In genomic region chr4:120148291-120149141, GRCm38 (mm10) we compare ENCODE assay signal across 10 mouse cellular contexts. TPM values are rescaled to one million over a fixed set of nuclear protein-coding genes. Genes with fewer than 3 reads are reported as not detected.
DNase-seq lines count a peak whose midpoint lies in the region; ATAC-seq and TF ChIP-seq lines count a peak whose summit lies in the region.
"Had no signal": no experiment of that assay in that cellular context is flagged by ENCODE, and none has a peak within 500 bp of the region (broad histone marks: within the 10 kb centered on the region; RNA-seq: fewer than 3 reads in every experiment).

No protein-coding gene starts in this region.

- peak overlapping the region; percentile 23 for H3K4me3 ChIP-seq in forebrain, embryonic 15.5 days
- no peak overlapping the region for H3K4me3 ChIP-seq in liver, embryonic 16.5 days (ENCODE audit: low read depth, low read length)
- H3K4me3 ChIP-seq in olfactory bulb, adult 2 months (ENCODE audit: insufficient read depth, low read depth, low read length) = peak overlapping the region; percentile 17

- peak; percentile 82 for ATAC-seq in forebrain, embryonic 15.5 days (replicated peaks)
- peak; percentile 31; the same call in 1 of the 2 replicates for ATAC-seq in liver, embryonic 16.5 days (ENCODE audit: low read depth)

- peak; percentile 61 to 82 for DNase-seq in cerebellum, postnatal 14 days
- DNase-seq in cerebellum, adult 8-10 months = no peak
- peak; percentile 90 to 93 for DNase-seq in heart, postnatal 10 days
- peak; percentile 56 to 81 for DNase-seq in kidney, postnatal 25 days
- DNase-seq in thymus, postnatal 4 days = peak; percentile 63

- H3K9me3 ChIP-seq in forebrain, embryonic 15.5 days = no peaks in the 10 kb centered on the region
- no peaks in the 10 kb centered on the region for H3K9me3 ChIP-seq in liver, embryonic 16.5 days (replicated peaks; ENCODE audit: control insufficient read depth, low read length)

- H3K27ac ChIP-seq in forebrain, embryonic 15.5 days (replicated peaks) = peak overlapping the region; percentile 21
- H3K27ac ChIP-seq in liver, embryonic 16.5 days (ENCODE audit: low read length) = no peak overlapping the region
- peak overlapping the region; percentile 3; the same call in 1 of the 2 replicates for H3K27ac ChIP-seq in olfactory bulb, adult 2 months (ENCODE audit: insufficient read depth, low read depth, low read length)

- no peaks in the 10 kb centered on the region for H3K27me3 ChIP-seq in forebrain, embryonic 15.5 days
- H3K27me3 ChIP-seq in liver, embryonic 16.5 days (ENCODE audit: control insufficient read depth, insufficient read depth, low read depth, low read length) = peaks cover 5% of the 10 kb centered on the region

- no peaks in the 10 kb centered on the region for H3K36me3 ChIP-seq in forebrain, embryonic 15.5 days
- no peaks in the 10 kb centered on the region for H3K36me3 ChIP-seq in liver, embryonic 16.5 days (ENCODE audit: control insufficient read depth, insufficient read depth)

- H3K4me1 ChIP-seq in forebrain, embryonic 15.5 days = peaks cover 9% of the 10 kb centered on the region
- no peaks in the 10 kb centered on the region for H3K4me1 ChIP-seq in liver, embryonic 16.5 days (ENCODE audit: control insufficient read depth, low read depth, low read length)
- peaks cover 22% of the 10 kb centered on the region for H3K4me1 ChIP-seq in olfactory bulb, adult 2 months (ENCODE audit: control insufficient read depth, insufficient read depth, low read length)

- H3K4me2 ChIP-seq in forebrain, embryonic 15.5 days (replicated peaks) = peak overlapping the region; percentile 50
- peak overlapping the region; percentile 10 for H3K4me2 ChIP-seq in liver, embryonic 16.5 days (ENCODE audit: low read depth, low read length)

- 5% methylated on average over 45 of the region's 45 CpGs for WGBS in forebrain, embryonic 15.5 days
- 5% methylated on average over 44 of the region's 45 CpGs for WGBS in liver, embryonic 16.5 days (ENCODE audit: insufficient replicate concordance)
- 8% methylated on average over 45 of the region's 45 CpGs for WGBS in olfactory bulb, adult 2 months

- TF ChIP-seq CTCF in olfactory bulb, adult 2 months (IDR thresholded peaks at IDR 0.05; ENCODE audit: insufficient read depth, low read depth, low read length) = no peak; the same call in 1 of the 2 replicates

- intact Hi-C loops in heart, postnatal 10 days (cut with DNase I) = no loop called here

- no peak for TF ChIP-seq POLR2A in olfactory bulb, adult 2 months (IDR thresholded peaks at IDR 0.05; ENCODE audit: insufficient read depth, low read depth, low read length)

- peak overlapping the region; percentile 43 for H3K9ac ChIP-seq in forebrain, embryonic 15.5 days (replicated peaks)
- no peak overlapping the region for H3K9ac ChIP-seq in liver, embryonic 16.5 days (ENCODE audit: low read depth, low read length)

RNA-seq across cellular contexts. Expression of gene Edn2, which starts 12.5 kb away (rescaled TPM):
- polyA plus RNA-seq in forebrain, embryonic 15.5 days (2015; fragmentation: Nextera tagmentation; extraction: Ambion mirVana) = 0.27 TPM in 1 of 2 replicates, not detected in the other
- total RNA-seq in heart, postnatal 10 days (2021) = not detected
- polyA plus RNA-seq in liver, embryonic 16.5 days (2015; fragmentation: Nextera tagmentation; extraction: Ambion mirVana) = 0.07 TPM in 1 of 2 replicates, not detected in the other
- polyA plus RNA-seq in olfactory bulb, adult 2 months (2012; ENCODE audit: insufficient read depth, insufficient read length, low replicate concordance, missing spikeins) = not detected in 2 replicates
- total RNA-seq: CH12.LX had no signal
- polyA plus RNA-seq: spleen, adult 2 months had no signal
